In genomic region chr4:130546798-130547562, GRCm38 (mm10) we compare ENCODE assay signal across 8 mouse cellular contexts. TPM values are rescaled to one million over a fixed set of nuclear protein-coding genes. Genes with fewer than 3 reads are reported as not detected.
DNase-seq lines count a peak whose midpoint lies in the region; ATAC-seq and TF ChIP-seq lines count a peak whose summit lies in the region.

No protein-coding gene starts in this region.

- 22% methylated on average over 13 of the region's 13 CpGs for WGBS in stomach, embryonic 16.5 days
- 28% methylated on average over 13 of the region's 13 CpGs for WGBS in stomach, postnatal 0 days
- 23% methylated on average over 13 of the region's 13 CpGs for WGBS in embryonic facial prominence, embryonic 14.5 days
- WGBS in limb, embryonic 12.5 days: 8% methylated on average over 13 of the region's 13 CpGs

- no peak overlapping the region for H3K4me3 ChIP-seq in stomach, embryonic 16.5 days (replicated peaks; ENCODE audit: low read length)
- H3K4me3 ChIP-seq in stomach, postnatal 0 days (ENCODE audit: low read depth, low read length): no peak overlapping the region
- no peak overlapping the region for H3K4me3 ChIP-seq in embryonic facial prominence, embryonic 14.5 days (ENCODE audit: low read depth, low read length)
- H3K4me3 ChIP-seq in limb, embryonic 12.5 days (replicated peaks): no peak overlapping the region

- no peak for TF ChIP-seq EP300 in stomach, postnatal 0 days (optimal IDR thresholded peaks at IDR 0.05)

- no peak for TF ChIP-seq CTCF in stomach, postnatal 0 days (IDR thresholded peaks at IDR 0.05; ENCODE audit: low read depth)

- H3K4me2 ChIP-seq in stomach, embryonic 16.5 days (ENCODE audit: low read depth, low read length): no peak overlapping the region
- no peak overlapping the region for H3K4me2 ChIP-seq in stomach, postnatal 0 days (replicated peaks; ENCODE audit: low read depth)
- H3K4me2 ChIP-seq in embryonic facial prominence, embryonic 14.5 days (ENCODE audit: low read depth, low read length): no peak overlapping the region
- no peak overlapping the region for H3K4me2 ChIP-seq in limb, embryonic 12.5 days

- DNase-seq in stomach, postnatal 0 days (ENCODE audit: low spot score): no peak
- DNase-seq in embryonic facial prominence, embryonic 14.5 days (ENCODE audit: low spot score): peak; percentile 68
- DNase-seq in gastrocnemius, postnatal 25 days: no peak
- DNase-seq in adrenal gland, postnatal 14 days: no peak
- no peak for DNase-seq in spleen, postnatal 36 days (ENCODE audit: low spot score in 2 of 2)

- H3K4me1 ChIP-seq in stomach, embryonic 16.5 days (ENCODE audit: control insufficient read depth, insufficient read depth, low read length): peaks cover 2% of the 10 kb centered on the region; the same call in 1 of the 2 replicates
- H3K4me1 ChIP-seq in stomach, postnatal 0 days (replicated peaks; ENCODE audit: control insufficient read depth, insufficient read depth): no peaks in the 10 kb centered on the region
- H3K4me1 ChIP-seq in embryonic facial prominence, embryonic 14.5 days (ENCODE audit: control insufficient read depth, insufficient read depth, low read length): peaks cover under 1% of the 10 kb centered on the region; the same call in 1 of the 2 replicates
- H3K4me1 ChIP-seq in limb, embryonic 12.5 days (replicated peaks): peaks cover 30% of the 10 kb centered on the region

- H3K36me3 ChIP-seq in stomach, embryonic 16.5 days (ENCODE audit: control insufficient read depth, insufficient read depth, low read length): no peaks in the 10 kb centered on the region
- H3K36me3 ChIP-seq in stomach, postnatal 0 days (ENCODE audit: control insufficient read depth, insufficient read depth, low read length): no peaks in the 10 kb centered on the region
- H3K36me3 ChIP-seq in embryonic facial prominence, embryonic 14.5 days (ENCODE audit: control insufficient read depth, insufficient read depth, low read length): no peaks in the 10 kb centered on the region
- no peaks in the 10 kb centered on the region for H3K36me3 ChIP-seq in limb, embryonic 12.5 days

- H3K27ac ChIP-seq in stomach, embryonic 16.5 days (ENCODE audit: low read length): no peak overlapping the region
- no peak overlapping the region for H3K27ac ChIP-seq in stomach, postnatal 0 days (replicated peaks)
- H3K27ac ChIP-seq in embryonic facial prominence, embryonic 14.5 days (replicated peaks; ENCODE audit: low read depth, low read length): no peak overlapping the region
- no peak overlapping the region for H3K27ac ChIP-seq in limb, embryonic 12.5 days

- no peak overlapping the region; the same call in 1 of the 2 replicates for H3K9ac ChIP-seq in stomach, embryonic 16.5 days (ENCODE audit: low read length)
- H3K9ac ChIP-seq in stomach, postnatal 0 days (ENCODE audit: low read length): no peak overlapping the region
- no peak overlapping the region; the same call in 1 of the 2 replicates for H3K9ac ChIP-seq in embryonic facial prominence, embryonic 14.5 days (ENCODE audit: low read depth, low read length)
- 0 out of 2 replicates have a peak overlapping the region, but pooled peaks have one; percentile 24 for H3K9ac ChIP-seq in limb, embryonic 12.5 days (replicated peaks)

- no peaks in the 10 kb centered on the region for H3K27me3 ChIP-seq in stomach, embryonic 16.5 days (ENCODE audit: control insufficient read depth, insufficient read depth, low read length)
- no peaks in the 10 kb centered on the region for H3K27me3 ChIP-seq in stomach, postnatal 0 days (ENCODE audit: control insufficient read depth, insufficient read depth, low read length)
- no peaks in the 10 kb centered on the region for H3K27me3 ChIP-seq in embryonic facial prominence, embryonic 14.5 days (replicated peaks; ENCODE audit: control insufficient read depth, insufficient read depth, low read length)
- no peaks in the 10 kb centered on the region for H3K27me3 ChIP-seq in limb, embryonic 12.5 days

- ATAC-seq in stomach, embryonic 16.5 days (ENCODE audit: insufficient read depth, low FRiP score): peak; percentile 26; the same call in 1 of the 2 replicates
- no peak for ATAC-seq in stomach, postnatal 0 days (ENCODE audit: low FRiP score, low TSS enrichment)
- ATAC-seq in embryonic facial prominence, embryonic 14.5 days (ENCODE audit: low read depth): peak; percentile 72; the same call in 1 of the 2 replicates
- ATAC-seq in limb, embryonic 12.5 days (ENCODE audit: insufficient number of reproducible peaks, insufficient read depth, low FRiP score, low TSS enrichment, low read depth): no peak
- no peak for ATAC-seq in megakaryocyte-erythroid progenitor cell, adult 5-6 weeks (replicated peaks; ENCODE audit: low FRiP score, low TSS enrichment, poor library complexity, severe bottlenecking)

- no peaks in the 10 kb centered on the region for H3K9me3 ChIP-seq in stomach, embryonic 16.5 days (replicated peaks; ENCODE audit: control insufficient read depth, low read length)
- H3K9me3 ChIP-seq in stomach, postnatal 0 days (ENCODE audit: control insufficient read depth, low read length): no peaks in the 10 kb centered on the region
- no peaks in the 10 kb centered on the region for H3K9me3 ChIP-seq in embryonic facial prominence, embryonic 14.5 days (ENCODE audit: control insufficient read depth, low read length)
- no peaks in the 10 kb centered on the region for H3K9me3 ChIP-seq in limb, embryonic 12.5 days

RNA-seq across cellular contexts. Expression of gene Nkain1, which starts 27.0 kb away (rescaled TPM):
- polyA plus RNA-seq in stomach, embryonic 16.5 days (2015; fragmentation: Nextera tagmentation; extraction: Ambion mirVana): 0.31 TPM in 1 of 2 replicates, not detected in the other
- polyA plus RNA-seq in stomach, postnatal 0 days (2015; fragmentation: Nextera tagmentation; extraction: Ambion mirVana): 0.18 and 0.24 TPM in 2 replicates
- 3.6 and 4.7 TPM in 2 replicates for polyA plus RNA-seq in embryonic facial prominence, embryonic 14.5 days (2014; fragmentation: Nextera tagmentation; extraction: Ambion mirVana)
- 4.0 and 5.2 TPM in 2 replicates for polyA plus RNA-seq in limb, embryonic 12.5 days (2016; fragmentation: Nextera tagmentation; extraction: Ambion mirVana)
- 0.44 TPM in 1 of 2 replicates, not detected in the other for total RNA-seq in megakaryocyte-erythroid progenitor cell, adult 5-6 weeks (2014; fragmentation: Nextera tagmentation)
- total RNA-seq in megakaryocyte-erythroid progenitor cell, adult 5-6 weeks (2017): not detected in 2 replicates
- 10 to 100 TPM in 1 of 2 experiments, 1 to 10 TPM in 1; 6.7 to 15.0 TPM for total RNA-seq in gastrocnemius, postnatal 25 days (2021)
- 6.6 and 7.4 TPM in 2 replicates for total RNA-seq in adrenal gland, postnatal 14 days (2021)

Comparison
In these comparisons a context has a peak if more than half of its experiments do, and no peak if none do; other contexts are left out.
1. ATAC-seq: peak in stomach, embryonic 16.5 days (single experiment) and embryonic facial prominence, embryonic 14.5 days (single experiment); none in stomach, postnatal 0 days (single experiment), limb, embryonic 12.5 days (single experiment) and megakaryocyte-erythroid progenitor cell, adult 5-6 weeks (single experiment).